Mouse (Mus musculus): ENCODE results near the gene Pepd.

DNA sequence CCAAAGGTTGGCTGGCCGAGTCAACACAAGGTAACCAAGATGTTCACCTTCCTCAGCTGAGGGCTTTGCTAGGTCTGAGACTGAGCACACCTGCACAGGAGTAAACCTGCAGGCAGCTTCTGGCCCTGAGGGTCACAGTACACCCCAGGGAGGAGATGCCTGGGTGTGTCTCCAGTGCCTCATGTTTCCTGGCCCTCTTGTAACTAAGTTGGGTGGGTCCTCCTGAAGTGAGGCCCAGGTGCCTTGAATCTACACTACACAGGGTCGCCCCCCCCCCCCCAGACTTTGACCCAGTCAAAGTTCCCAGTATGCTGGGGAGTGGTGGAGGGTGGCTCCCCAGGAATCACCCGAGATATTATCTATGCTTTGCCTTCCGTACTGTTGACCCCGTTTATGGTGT is 117.0 kb downstream of the Pepd start:
- TF ChIP-seq CTCF (IDR thresholded peaks at IDR 0.05; ENCODE audit: control insufficient read depth, insufficient read depth, insufficient read length) (no peak), CEBPB (IDR thresholded peaks at IDR 0.05; ENCODE audit: low read depth) (no peak), MAX (IDR thresholded peaks at IDR 0.05) (no peak), USF1 (IDR thresholded peaks at IDR 0.05; ENCODE audit: low read depth) (no peak), MYOG (IDR thresholded peaks at IDR 0.05; ENCODE audit: control insufficient read depth, extremely low read depth, insufficient read length) (no peak)

Measured in C2C12 (cell line).